Mouse (Mus musculus) liver, postnatal 0 days (tissue): ENCODE results near the gene Gm10644.

Source experiments
- CTCF ChIP-seq: sonication (generic); IDR thresholded peaks from 2 replicates; pipeline ENCODE4 v1.5.1; 2016; ENCODE audit warnings: antibody characterized with exemption, low read depth
- EP300 ChIP-seq: IDR thresholded peaks from 2 replicates; pipeline ENCODE4 v1.6.1; 2016; ENCODE audit warnings: antibody characterized with exemption, low read depth, mild to moderate bottlenecking

- TF ChIP-seq CTCF (no peak), EP300 (no peak)
Measured at GRCm38 (mm10) chr8:83922727-83923126, 32.3 kb downstream of the Gm10644 start.
